Mouse (Mus musculus) CH12.LX (cell line): Measurements from ENCODE around the gene Crip2. TPM values are rescaled to one million over a fixed set of nuclear protein-coding genes. Genes with fewer than 3 reads are reported as not detected.

Source experiments
- DNase-seq: peaks from one replicate; pipeline ENCODE4 v3.0.0-alpha.2; 2013; ENCODE audit errors: extremely low read depth
- H3K27ac ChIP-seq: 2 replicates; pipeline ENCODE4 v1.5.1; 2012; ENCODE audit warnings: low read depth, mild to moderate bottlenecking, control low read depth, moderate library complexity; ENCODE audit not compliant: insufficient read depth
- H3K27me3 ChIP-seq: replicated peaks from 2 replicates; pipeline ENCODE3; 2012; ENCODE audit warnings: inconsistent platforms
- H3K36me3 ChIP-seq, 2 experiments: replicated peaks in 1 of 2; 2 replicates each; pipeline versions ENCODE3 to v1.6.1; 2012; ENCODE audit warnings: inconsistent platforms in 1 of 2, low read length in 1 of 2, mild to moderate bottlenecking in 1 of 2, mixed read lengths in 1 of 2, moderate library complexity in 1 of 2; ENCODE audit not compliant: control insufficient read depth in 1 of 2, insufficient read depth in 1 of 2
- H3K4me1 ChIP-seq, 2 experiments: 2 replicates each; pipeline ENCODE4 v1.6.1; 2012; ENCODE audit warnings: inconsistent platforms in 1 of 2, moderate library complexity in 1 of 2; ENCODE audit not compliant: insufficient read depth in 2 of 2, control insufficient read depth in 1 of 2
- H3K4me2 ChIP-seq: 2 replicates; pipeline ENCODE4 v1.6.1; 2012; ENCODE audit warnings: low read depth, mild to moderate bottlenecking, control low read depth; ENCODE audit not compliant: poor library complexity, insufficient read depth, severe bottlenecking
- H3K4me3 ChIP-seq, 3 experiments: fragments of 150-350 bp in 1 of 3; sonication (generic) in 1 of 3; replicated peaks in 1 of 3; 2 replicates each; pipeline versions ENCODE3 to v1.5.1; 2011 to 2012; ENCODE audit warnings: low read depth in 2 of 3, low read length in 2 of 3, mild to moderate bottlenecking in 2 of 3, moderate library complexity in 2 of 3, control low read depth in 1 of 3, improper control_type of control experiment in 1 of 3, inconsistent platforms in 1 of 3, mixed read lengths in 1 of 3; ENCODE audit not compliant: poor library complexity in 1 of 3
- H3K79me2 ChIP-seq: replicated peaks from 2 replicates; pipeline ENCODE4 v1.6.1; 2012; ENCODE audit warnings: mild to moderate bottlenecking, moderate library complexity; ENCODE audit not compliant: control insufficient read depth, poor library complexity, insufficient read depth, severe bottlenecking; ENCODE audit errors: extremely low read depth
- H3K9ac ChIP-seq: 2 replicates; pipeline ENCODE4 v1.6.1; 2012; ENCODE audit warnings: low read depth, mild to moderate bottlenecking, control low read depth, moderate library complexity; ENCODE audit not compliant: insufficient read depth
- H3K9me3 ChIP-seq: replicated peaks from 2 replicates; pipeline ENCODE3; 2012; ENCODE audit warnings: low read length, inconsistent platforms, mixed read lengths
- CHD2 ChIP-seq: IDR thresholded peaks from 2 replicates; pipeline ENCODE4 v1.6.1; 2011; ENCODE audit warnings: low read length, improper control_type of control experiment
- CTCF ChIP-seq, 2 experiments: IDR thresholded peaks in 1 of 2; conservative IDR thresholded peaks in 1 of 2; 2 replicates each; pipeline ENCODE4 v1.5.1; 2011 to 2012; ENCODE audit warnings: low read depth in 2 of 2, low read length in 2 of 2, improper control_type of control experiment in 1 of 2, inconsistent platforms in 1 of 2, mild to moderate bottlenecking in 1 of 2, moderate library complexity in 1 of 2
- ELF1 ChIP-seq: IDR thresholded peaks from 2 replicates; pipeline ENCODE4 v1.6.1; 2014; ENCODE audit warnings: low read depth, mild to moderate bottlenecking, inconsistent platforms, low read length, improper control_type of control experiment
- EP300 ChIP-seq: IDR thresholded peaks from 2 replicates; pipeline ENCODE4 v1.6.1; 2011; ENCODE audit warnings: low read length, improper control_type of control experiment
- ETS1 ChIP-seq: conservative IDR thresholded peaks from 2 replicates; pipeline ENCODE4 v1.6.1; 2012; ENCODE audit warnings: low read depth, mild to moderate bottlenecking, inconsistent platforms, low read length, improper control_type of control experiment, moderate library complexity
- GABPA ChIP-seq: IDR thresholded peaks from 2 replicates; pipeline ENCODE4 v1.6.1; 2012; ENCODE audit warnings: low read depth, low read length, improper control_type of control experiment, inconsistent platforms; ENCODE audit not compliant: insufficient replicate concordance
- HCFC1 ChIP-seq: IDR thresholded peaks from 2 replicates; pipeline ENCODE4 v1.6.1; 2012; ENCODE audit warnings: low read depth, mild to moderate bottlenecking, inconsistent platforms, low read length, improper control_type of control experiment
- IRF4 ChIP-seq: IDR thresholded peaks from 2 replicates; pipeline ENCODE4 v1.6.1; 2014; ENCODE audit warnings: low read depth, mild to moderate bottlenecking, inconsistent platforms, low read length, improper control_type of control experiment
- MAZ ChIP-seq: IDR thresholded peaks from 2 replicates; pipeline ENCODE4 v1.6.1; 2012; ENCODE audit warnings: low read depth, mild to moderate bottlenecking, inconsistent platforms, low read length, improper control_type of control experiment, moderate library complexity
- MXI1 ChIP-seq: IDR thresholded peaks from 2 replicates; pipeline ENCODE4 v1.6.1; 2011; ENCODE audit warnings: mild to moderate bottlenecking, low read depth, low read length, improper control_type of control experiment
- MYC ChIP-seq: IDR thresholded peaks from 2 replicates; pipeline ENCODE4 v1.6.1; 2011; ENCODE audit warnings: low read depth, mild to moderate bottlenecking, improper control_type of control experiment, low read length
- NELFE ChIP-seq: IDR thresholded peaks from 2 replicates; pipeline ENCODE4 v1.6.1; 2011; ENCODE audit warnings: low read depth, low read length, improper control_type of control experiment
- NRF1 ChIP-seq: IDR thresholded peaks from 2 replicates; pipeline ENCODE4 v1.6.1; 2014; ENCODE audit warnings: low read depth, mild to moderate bottlenecking, inconsistent platforms, low read length, improper control_type of control experiment, moderate library complexity
- PAX5 ChIP-seq: IDR thresholded peaks from 2 replicates; pipeline ENCODE4 v1.6.1; 2012; ENCODE audit warnings: low read length, inconsistent platforms, mixed read lengths
- POLR2A ChIP-seq: IDR thresholded peaks from 2 replicates; pipeline ENCODE4 v1.6.1; 2011; ENCODE audit warnings: low read depth, mild to moderate bottlenecking, improper control_type of control experiment, low read length
- RAD21 ChIP-seq: IDR thresholded peaks from 2 replicates; pipeline ENCODE4 v1.6.1; 2011; ENCODE audit warnings: low read depth, mild to moderate bottlenecking, low read length, improper control_type of control experiment, moderate library complexity
- RCOR1 ChIP-seq: conservative IDR thresholded peaks from 2 replicates; pipeline ENCODE4 v1.6.1; 2012; ENCODE audit warnings: low read depth, mild to moderate bottlenecking, inconsistent platforms, low read length, improper control_type of control experiment
- SIN3A ChIP-seq: IDR thresholded peaks from 2 replicates; pipeline ENCODE4 v1.6.1; 2012; ENCODE audit warnings: low read length, improper control_type of control experiment, inconsistent platforms
- SMC3 ChIP-seq: IDR thresholded peaks from 2 replicates; pipeline ENCODE4 v1.6.1; 2011; ENCODE audit warnings: low read depth, low read length, improper control_type of control experiment
- TCF12 ChIP-seq: IDR thresholded peaks from 2 replicates; pipeline ENCODE4 v1.6.1; 2014; ENCODE audit warnings: low read depth, mild to moderate bottlenecking, inconsistent platforms, low read length, improper control_type of control experiment
- USF1 ChIP-seq: IDR thresholded peaks from 2 replicates; pipeline ENCODE4 v1.6.1; 2014; ENCODE audit warnings: low read depth, mild to moderate bottlenecking, inconsistent platforms, low read length, improper control_type of control experiment
- USF2 ChIP-seq: conservative IDR thresholded peaks from 2 replicates; pipeline ENCODE4 v1.6.1; 2011; ENCODE audit warnings: low read depth, low read length, improper control_type of control experiment
- ZC3H11A ChIP-seq: IDR thresholded peaks from 2 replicates; pipeline ENCODE4 v1.6.1; 2012; ENCODE audit warnings: low read depth, mild to moderate bottlenecking, inconsistent platforms, low read length, improper control_type of control experiment
- ZNF384 ChIP-seq: IDR thresholded peaks from 2 replicates; pipeline ENCODE4 v1.6.1; 2012; ENCODE audit warnings: low read depth, low read length, improper control_type of control experiment, inconsistent platforms
- dilution Hi-C: fragments of 300-500 bp; cut with MboI; formaldehyde crosslinking; loops from 2 replicates; pipeline ENCODE4 v1.14.3; 2020; ENCODE audit warnings: low sequenced_read_pairs; ENCODE audit not compliant: extremely low pct_unique_long_range_greater_than_20kb, extremely low pct_ligation_motif_present
- in situ Hi-C: fragments of 300-500 bp; cut with MboI; formaldehyde crosslinking; loops from 3 replicates; pipeline ENCODE4 v1.14.3; 2019; ENCODE audit warnings: low sequenced_read_pairs, low pct_ligation_motif_present, low pct_unique_long_range_greater_than_20kb, mixed read lengths
- polyA plus RNA-seq: library from polyadenylated mRNA; unstranded; fragments of >175 nt; gene quantifications from 2 replicates; pipeline ENCODE4 v1.2.1, GENCODE M21; 2012; ENCODE audit warnings: low read depth; ENCODE audit not compliant: insufficient read length
- total RNA-seq, 2 experiments: library from RNA; depleted of rRNA; stranded (reverse); fragments of 300-350 nt in 1 of 2; fragments of >200 nt in 1 of 2; gene quantifications; 2 replicates each; pipeline ENCODE4 v1.2.3; 2012 to 2014

Crip2 gene
- total and polyA plus RNA-seq, 3 experiments: 0.89 to 7.7 TPM; not detected in 1

- Histone ChIP-seq H3K9me3 (no peaks in the 10 kb centered on the region), H3K36me3 (peaks cover 0 to 54% of the 10 kb centered on the region in 2 experiments), H3K27ac (no peak overlapping the region), H3K4me2 (no peak overlapping the region)
- dilution Hi-C loops: no loop called here
- TF ChIP-seq ZNF384 (no peak), POLR2A (no peak), MYC (no peak), SIN3A (no peak), EP300 (no peak), ELF1 (no peak), NRF1 (no peak), PAX5 (no peak), CHD2 (no peak), TCF12 (no peak), RCOR1 (no peak)
- TF ChIP-seq, all 38 proteins: peak for 0
- H3K4me3 ChIP-seq: no peak overlapping the region
- H3K9ac ChIP-seq: no peak overlapping the region
- peaks cover 2% of the 10 kb centered on the region for H3K27me3 ChIP-seq
- H3K79me2 ChIP-seq: peaks cover 43% of the 10 kb centered on the region
- in situ Hi-C loops: no loop called here
- peaks cover 25 to 49% of the 10 kb centered on the region in 2 experiments for H3K4me1 ChIP-seq
- no peak for DNase-seq
These were observed 38.6 kb upstream of the Crip2 start for GRCm38 (mm10) chr12:113101251-113101960.

GRCm38 (mm10) chr12:113102461-113102860 lies 37.6 kb upstream of the Crip2 start:
- Histone ChIP-seq H3K9ac (no peak overlapping the region), H3K4me1 (peaks cover 23 to 53% of the 10 kb centered on the region in 2 experiments), H3K4me3 (no peak overlapping the region), H3K27ac (no peak overlapping the region), H3K36me3 (peaks cover 0 to 64% of the 10 kb centered on the region in 2 experiments), H3K4me2 (no peak overlapping the region), H3K9me3 (no peaks in the 10 kb centered on the region), H3K79me2 (peaks cover 53% of the 10 kb centered on the region), H3K27me3 (no peaks in the 10 kb centered on the region)
- dilution Hi-C loops (no loop called here), in situ Hi-C loops (no loop called here)
- peak; percentile 77 for TF ChIP-seq SMC3
- no peak for TF ChIP-seq RCOR1
- peak; percentile 84 for TF ChIP-seq RAD21
- 0 out of 2 replicates have a peak, but pooled peaks have one; percentile 20 for TF ChIP-seq NELFE
- no peak for TF ChIP-seq TCF12
- TF ChIP-seq HCFC1: peak; percentile 14; the same call in 1 of the 2 replicates
- TF ChIP-seq MXI1: no peak
- no peak for TF ChIP-seq EP300
- TF ChIP-seq ETS1: no peak
- no peak for TF ChIP-seq CHD2
- TF ChIP-seq ELF1: 0 out of 2 replicates have a peak, but pooled peaks have one; percentile 24
- peak; percentile 11; the same call in 1 of the 2 replicates for TF ChIP-seq IRF4
- TF ChIP-seq MAZ: 0 out of 2 replicates have a peak, but pooled peaks have one; percentile 13
- no peak for TF ChIP-seq ZC3H11A
- no peak for TF ChIP-seq USF2
- TF ChIP-seq GABPA: no peak
- TF ChIP-seq USF1: no peak
- peak; percentile 20 to 92; a peak in 2 of 4 replicates for TF ChIP-seq CTCF (conservative IDR thresholded peaks at IDR 0.05 in 1 of 2, IDR thresholded peaks at IDR 0.05 in 1 of 2; ENCODE audit: low read depth in 2 of 2, low read length in 2 of 2)
- no peak for TF ChIP-seq PAX5
- peak; percentile 78 for DNase-seq
